Mouse (Mus musculus): ENCODE measurements at regions not wholly inside any gene's neighbourhood (a gene's known extent, or its start where the extent isn't known, plus 50 kb on each side); places are given as distances from the start of the nearest gene placed in this dataset.
A peak's percentile ranks its signal among the peaks of the same experiment; 100 is the strongest.

DNA sequence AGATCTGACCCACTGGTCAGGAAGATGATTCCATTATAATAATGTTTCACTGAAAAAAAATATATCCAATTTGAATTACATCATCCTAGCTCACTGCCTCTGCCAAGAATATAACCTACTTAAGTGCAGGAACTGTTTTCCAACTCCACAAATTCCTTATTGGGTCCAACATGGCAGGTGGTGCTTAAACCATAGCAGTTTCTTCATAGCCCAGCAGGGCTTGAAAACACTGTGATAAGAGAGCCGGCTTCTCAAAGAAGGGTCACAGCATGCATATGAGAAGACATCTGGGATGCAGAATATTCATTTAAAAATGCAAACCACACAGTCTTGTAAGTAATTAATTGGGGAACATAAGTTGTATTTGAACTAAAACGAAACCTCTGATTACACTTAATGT is 677.6 kb downstream of the Diaph3 start:
- no peaks in the 10 kb centered on the region for H3K4me1 ChIP-seq (replicated peaks; ENCODE audit: low read depth, low read length)
- TF ChIP-seq POU5F1 (IDR thresholded peaks at IDR 0.05; ENCODE audit: borderline replicate concordance, low read length) (no peak), NANOG (IDR thresholded peaks at IDR 0.05; ENCODE audit: borderline replicate concordance, low read length) (no peak), CTCF (conservative IDR thresholded peaks at IDR 0.05; ENCODE audit: low read length) (no peak)
- H3K4me3 ChIP-seq (replicated peaks; ENCODE audit: low read length): no peak overlapping the region
- H3K27me3 ChIP-seq (ENCODE audit: insufficient read depth, low read length): no peaks in the 10 kb centered on the region
- peaks cover 6% of the 10 kb centered on the region; the same call in 1 of the 2 replicates for H3K9me3 ChIP-seq (ENCODE audit: low read length)
- no peaks in the 10 kb centered on the region for H3K36me3 ChIP-seq (ENCODE audit: insufficient read depth, low read length)

GRCm38 (mm10) chr14:86453142-86453541 is 687.9 kb downstream of the Diaph3 start:
- no peaks in the 10 kb centered on the region for H3K4me1 ChIP-seq (replicated peaks; ENCODE audit: low read depth, low read length)
- H3K4me3 ChIP-seq (replicated peaks; ENCODE audit: low read length): no peak overlapping the region
- no peaks in the 10 kb centered on the region for H3K9me3 ChIP-seq (ENCODE audit: low read length)
- TF ChIP-seq CTCF (conservative IDR thresholded peaks at IDR 0.05; ENCODE audit: low read length) (no peak), NANOG (IDR thresholded peaks at IDR 0.05; ENCODE audit: borderline replicate concordance, low read length) (no peak), POU5F1 (IDR thresholded peaks at IDR 0.05; ENCODE audit: borderline replicate concordance, low read length) (no peak)
- H3K36me3 ChIP-seq (ENCODE audit: insufficient read depth, low read length): no peaks in the 10 kb centered on the region
- H3K27me3 ChIP-seq (ENCODE audit: insufficient read depth, low read length): no peaks in the 10 kb centered on the region

DNA sequence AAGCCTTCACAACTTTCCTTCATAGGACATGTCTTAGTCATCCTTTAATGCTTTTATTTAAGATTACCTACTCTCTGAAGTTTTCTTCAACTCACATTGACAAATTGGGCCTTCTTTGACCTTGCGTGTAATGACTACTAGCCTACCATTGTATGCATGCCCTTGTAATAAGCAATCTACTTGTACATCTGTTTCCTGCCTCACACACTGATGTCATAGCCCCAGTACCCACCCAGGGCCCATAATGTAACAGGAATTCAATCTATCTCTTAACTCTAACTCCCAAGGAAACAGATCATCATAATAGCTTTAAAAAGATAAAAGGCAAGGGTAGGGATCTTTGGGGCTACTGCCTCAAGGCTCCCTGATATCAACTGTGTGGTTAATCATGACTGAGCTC is 690.4 kb downstream of the Diaph3 start:
- Histone ChIP-seq H3K9me3 (ENCODE audit: low read length) (no peaks in the 10 kb centered on the region), H3K27me3 (ENCODE audit: insufficient read depth, low read length) (no peaks in the 10 kb centered on the region), H3K4me1 (replicated peaks; ENCODE audit: low read depth, low read length) (no peaks in the 10 kb centered on the region), H3K4me3 (replicated peaks; ENCODE audit: low read length) (no peak overlapping the region), H3K36me3 (ENCODE audit: insufficient read depth, low read length) (no peaks in the 10 kb centered on the region)
- TF ChIP-seq NANOG (IDR thresholded peaks at IDR 0.05; ENCODE audit: borderline replicate concordance, low read length) (no peak), CTCF (conservative IDR thresholded peaks at IDR 0.05; ENCODE audit: low read length) (no peak)

DNA sequence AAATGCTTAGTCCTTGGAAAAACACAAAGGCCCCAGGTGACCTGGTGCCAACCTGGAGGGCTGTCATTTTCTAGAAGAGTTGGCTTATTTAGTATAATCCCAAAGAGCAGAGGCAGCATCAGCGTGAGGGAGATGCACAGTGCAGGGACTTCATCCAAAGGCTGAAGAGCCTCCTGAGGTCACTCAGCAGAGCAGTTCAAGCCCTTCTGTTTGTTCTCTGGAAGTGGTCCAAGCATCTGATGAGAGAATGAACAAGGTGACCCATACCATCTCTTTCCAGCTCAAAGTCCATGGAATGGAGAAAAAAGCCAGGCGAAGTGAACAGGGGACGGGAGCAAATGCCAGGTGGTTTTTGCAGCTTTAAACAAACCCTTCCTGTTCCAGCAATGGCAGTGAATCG is 695.9 kb downstream of the Diaph3 start:
- Histone ChIP-seq H3K4me1 (replicated peaks; ENCODE audit: low read depth, low read length) (peaks cover 9% of the 10 kb centered on the region), H3K4me3 (replicated peaks; ENCODE audit: low read length) (no peak overlapping the region), H3K36me3 (ENCODE audit: insufficient read depth, low read length) (no peaks in the 10 kb centered on the region), H3K9me3 (ENCODE audit: low read length) (no peaks in the 10 kb centered on the region), H3K27me3 (ENCODE audit: insufficient read depth, low read length) (no peaks in the 10 kb centered on the region)
- TF ChIP-seq NANOG (IDR thresholded peaks at IDR 0.05; ENCODE audit: borderline replicate concordance, low read length) (no peak), CTCF (conservative IDR thresholded peaks at IDR 0.05; ENCODE audit: low read length) (no peak), POU5F1 (IDR thresholded peaks at IDR 0.05; ENCODE audit: borderline replicate concordance, low read length) (no peak)

- H3K27me3 ChIP-seq (ENCODE audit: insufficient read depth, low read length): no peaks in the 10 kb centered on the region
- no peak for TF ChIP-seq CTCF (conservative IDR thresholded peaks at IDR 0.05; ENCODE audit: low read length)
- peak; percentile 59 for TF ChIP-seq NANOG (IDR thresholded peaks at IDR 0.05; ENCODE audit: borderline replicate concordance, low read length)
- TF ChIP-seq POU5F1 (IDR thresholded peaks at IDR 0.05; ENCODE audit: borderline replicate concordance, low read length): peak; percentile 20; the same call in 1 of the 2 replicates
These were observed 696.9 kb downstream of the Diaph3 start for GRCm38 (mm10) chr14:86443921-86444835.

DNA sequence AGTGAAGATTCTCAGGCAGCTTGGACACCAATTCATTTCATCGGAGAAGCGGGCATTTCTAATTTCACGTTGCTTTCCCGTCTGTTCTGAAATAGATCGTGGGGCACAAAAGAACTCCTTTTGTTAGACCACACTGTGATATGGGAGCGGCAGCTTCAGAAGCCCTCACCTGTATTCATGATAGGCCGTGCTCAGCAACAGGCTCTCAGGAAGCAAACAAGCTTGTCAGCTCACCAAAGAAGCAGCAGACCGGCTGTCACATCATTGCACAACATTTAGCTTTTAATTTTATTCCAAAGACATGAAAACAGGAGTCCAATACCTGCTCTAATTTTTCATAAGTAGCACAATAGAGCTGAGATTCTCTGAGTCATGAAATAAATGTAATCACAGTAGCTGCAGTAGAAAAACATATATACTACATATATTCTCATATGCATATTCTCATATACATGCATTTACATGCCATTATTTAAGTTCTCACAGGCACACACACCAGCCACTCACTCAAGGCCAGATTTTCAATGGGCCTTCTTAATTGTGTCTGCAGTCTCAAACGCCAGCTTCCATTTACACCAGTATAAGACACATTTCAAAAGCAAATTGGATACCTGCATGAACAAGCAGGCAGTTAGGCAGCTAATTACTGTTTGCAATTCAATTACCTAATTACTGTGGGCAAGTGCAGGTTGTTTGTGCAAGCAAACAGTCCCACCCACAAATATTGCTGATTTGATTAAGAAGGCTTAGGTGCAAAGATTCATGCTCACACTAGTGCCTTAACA is 698.9 kb downstream of the Diaph3 start:
- TF ChIP-seq CTCF (conservative IDR thresholded peaks at IDR 0.05; ENCODE audit: low read length): no peak
- TF ChIP-seq POU5F1 (IDR thresholded peaks at IDR 0.05; ENCODE audit: borderline replicate concordance, low read length): no peak
- no peak for TF ChIP-seq NANOG (IDR thresholded peaks at IDR 0.05; ENCODE audit: borderline replicate concordance, low read length)
- peaks cover 9% of the 10 kb centered on the region for H3K4me1 ChIP-seq (replicated peaks; ENCODE audit: low read depth, low read length)
- H3K9me3 ChIP-seq (ENCODE audit: low read length): no peaks in the 10 kb centered on the region

More at GRCm38 (mm10) chr14:86443921-86444835, 696.9 kb downstream of the Diaph3 start:
- peaks cover 9% of the 10 kb centered on the region for H3K4me1 ChIP-seq (replicated peaks; ENCODE audit: low read depth, low read length)
- H3K4me3 ChIP-seq (replicated peaks; ENCODE audit: low read length): no peak overlapping the region
- H3K9me3 ChIP-seq (ENCODE audit: low read length): no peaks in the 10 kb centered on the region
- no peaks in the 10 kb centered on the region for H3K36me3 ChIP-seq (ENCODE audit: insufficient read depth, low read length)

DNA sequence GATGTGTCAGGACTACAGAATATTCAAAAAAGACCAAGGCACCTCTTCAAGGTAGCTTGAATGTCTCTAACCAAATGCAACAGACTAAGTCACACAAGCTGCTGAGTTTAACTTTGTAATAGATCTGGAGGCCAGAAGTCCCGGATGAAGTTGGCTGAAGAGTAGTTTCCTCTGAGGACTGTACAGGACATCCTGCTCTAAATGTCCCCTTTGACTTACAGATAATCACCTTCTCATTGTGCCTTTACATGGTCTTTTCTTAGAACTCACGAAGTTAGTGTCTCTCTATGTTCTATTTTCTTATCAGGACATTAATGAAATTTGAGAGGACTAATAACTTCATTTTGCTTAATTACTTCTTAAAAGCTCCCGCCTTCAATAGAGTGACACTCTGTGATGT is 703.7 kb downstream of the Diaph3 start:
- Histone ChIP-seq H3K4me3 (replicated peaks; ENCODE audit: low read length) (no peak overlapping the region), H3K36me3 (ENCODE audit: insufficient read depth, low read length) (no peaks in the 10 kb centered on the region), H3K4me1 (replicated peaks; ENCODE audit: low read depth, low read length) (no peaks in the 10 kb centered on the region), H3K27me3 (ENCODE audit: insufficient read depth, low read length) (no peaks in the 10 kb centered on the region), H3K9me3 (ENCODE audit: low read length) (no peaks in the 10 kb centered on the region)
- TF ChIP-seq POU5F1 (IDR thresholded peaks at IDR 0.05; ENCODE audit: borderline replicate concordance, low read length): no peak
- TF ChIP-seq NANOG (IDR thresholded peaks at IDR 0.05; ENCODE audit: borderline replicate concordance, low read length): no peak
- TF ChIP-seq CTCF (conservative IDR thresholded peaks at IDR 0.05; ENCODE audit: low read length): no peak

More for the DNA sequence above, 698.9 kb downstream of the Diaph3 start:
- no peaks in the 10 kb centered on the region for H3K36me3 ChIP-seq (ENCODE audit: insufficient read depth, low read length)
- H3K27me3 ChIP-seq (ENCODE audit: insufficient read depth, low read length): no peaks in the 10 kb centered on the region
- no peak overlapping the region for H3K4me3 ChIP-seq (replicated peaks; ENCODE audit: low read length)

DNA sequence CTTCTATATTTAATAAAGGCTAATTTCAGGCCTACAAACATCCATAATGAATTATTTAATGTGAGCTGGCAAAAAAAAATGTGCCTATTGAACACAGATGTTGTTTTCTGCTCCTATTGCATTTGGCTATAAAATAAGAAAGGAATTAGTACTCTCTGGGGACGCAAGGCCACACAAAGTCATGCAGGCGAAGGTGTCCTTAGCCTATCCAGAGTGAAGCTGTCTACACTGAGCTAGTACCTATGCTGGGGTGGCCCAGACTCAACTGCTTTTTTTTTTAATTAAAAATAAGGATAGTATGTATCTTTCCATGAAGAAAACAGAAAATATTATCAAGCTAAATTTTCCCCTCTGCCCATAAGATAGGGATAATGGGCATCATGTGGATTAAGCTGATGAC is 705.7 kb downstream of the Diaph3 start:
- no peaks in the 10 kb centered on the region for H3K27me3 ChIP-seq (ENCODE audit: insufficient read depth, low read length)
- H3K36me3 ChIP-seq (ENCODE audit: insufficient read depth, low read length): no peaks in the 10 kb centered on the region
- H3K4me3 ChIP-seq (replicated peaks; ENCODE audit: low read length): no peak overlapping the region
- H3K9me3 ChIP-seq (ENCODE audit: low read length): no peaks in the 10 kb centered on the region
- TF ChIP-seq POU5F1 (IDR thresholded peaks at IDR 0.05; ENCODE audit: borderline replicate concordance, low read length): no peak
- no peak for TF ChIP-seq NANOG (IDR thresholded peaks at IDR 0.05; ENCODE audit: borderline replicate concordance, low read length)
- no peak for TF ChIP-seq CTCF (conservative IDR thresholded peaks at IDR 0.05; ENCODE audit: low read length)
- no peaks in the 10 kb centered on the region for H3K4me1 ChIP-seq (replicated peaks; ENCODE audit: low read depth, low read length)

All from E14TG2a.4 (cell line).